Mouse (Mus musculus) brain, embryonic 14.5 days (tissue): Measurements from ENCODE around the gene Prmt8.

ENCODE experiments used
- CTCF ChIP-seq: fragments of 200-500 bp; IDR thresholded peaks from 2 replicates; pipeline ENCODE4 v1.5.1; 2012; ENCODE audit warnings: inconsistent platforms, mild to moderate bottlenecking, moderate library complexity, borderline replicate concordance; ENCODE audit not compliant: insufficient read depth, insufficient read length; ENCODE audit errors: extremely low read depth
- POLR2A ChIP-seq: fragments of 200-500 bp; IDR thresholded peaks from 2 replicates; pipeline ENCODE4 v1.6.1; 2012; ENCODE audit warnings: mild to moderate bottlenecking, inconsistent platforms, borderline replicate concordance; ENCODE audit not compliant: poor library complexity, insufficient read depth, insufficient read length, severe bottlenecking; ENCODE audit errors: extremely low read depth

GRCm38 (mm10) chr6:127692298-127692697, 77.0 kb downstream of the Prmt8 start:
- no peak for TF ChIP-seq CTCF
- TF ChIP-seq POLR2A: no peak
